Mouse (Mus musculus): ENCODE measurements around the gene Csrnp3. TPM values are rescaled to one million over a fixed set of nuclear protein-coding genes. Genes with fewer than 3 reads are reported as not detected.

Csrnp3 gene
- total and polyA plus RNA-seq, 3 experiments: 2.2 to 2.5 (median 2.3) TPM

GRCm38 (mm10) chr2:65938900-65939299, 93.3 kb downstream of the Csrnp3 start:
- Histone ChIP-seq H3K79me2 (replicated peaks; ENCODE audit: control insufficient read depth, extremely low read depth, insufficient read depth, poor library complexity, severe bottlenecking) (no peaks in the 10 kb centered on the region; the same call in 1 of the 2 replicates), H3K36me3 (replicated peaks in 1 of 2; ENCODE audit: control insufficient read depth in 1 of 2, insufficient read depth in 1 of 2, low read length in 1 of 2) (peaks cover 5% of the 10 kb centered on the region in 2 experiments), H3K9me3 (replicated peaks; ENCODE audit: low read length) (peaks cover 5% of the 10 kb centered on the region), H3K9ac (ENCODE audit: insufficient read depth, low read depth) (no peak overlapping the region), H3K4me3 (replicated peaks in 1 of 3; ENCODE audit: low read depth in 2 of 3, low read length in 2 of 3, poor library complexity in 1 of 3) (no peak overlapping the region), H3K27me3 (replicated peaks) (no peaks in the 10 kb centered on the region), H3K4me2 (ENCODE audit: insufficient read depth, low read depth, poor library complexity, severe bottlenecking) (no peak overlapping the region), H3K4me1 (ENCODE audit: control insufficient read depth in 1 of 2, insufficient read depth in 2 of 2) (peaks cover 0 to 4% of the 10 kb centered on the region in 2 experiments; a peak in 3 of 4 replicates), H3K27ac (ENCODE audit: insufficient read depth, low read depth) (no peak overlapping the region)
- dilution Hi-C loops (cut with MboI; ENCODE audit: extremely low pct_ligation_motif_present, extremely low pct_unique_long_range_greater_than_20kb, low sequenced_read_pairs) (no loop called here), in situ Hi-C loops (cut with MboI; ENCODE audit: low pct_ligation_motif_present, low pct_unique_long_range_greater_than_20kb, low sequenced_read_pairs) (no loop called here)
- TF ChIP-seq JUN (IDR thresholded peaks at IDR 0.05; ENCODE audit: insufficient read depth, low read depth, low read length) (no peak), JUND (conservative IDR thresholded peaks at IDR 0.05; ENCODE audit: low read depth, low read length) (no peak), RCOR1 (conservative IDR thresholded peaks at IDR 0.05; ENCODE audit: low read depth, low read length) (no peak), USF2 (conservative IDR thresholded peaks at IDR 0.05; ENCODE audit: low read depth, low read length) (no peak), POLR2AphosphoS2 (IDR thresholded peaks at IDR 0.05; ENCODE audit: low read depth, low read length) (no peak), SMC3 (IDR thresholded peaks at IDR 0.05; ENCODE audit: low read depth, low read length) (no peak), USF1 (IDR thresholded peaks at IDR 0.05; ENCODE audit: low read depth, low read length) (no peak), MAFK (IDR thresholded peaks at IDR 0.05; ENCODE audit: insufficient replicate concordance, low read length) (no peak), RAD21 (IDR thresholded peaks at IDR 0.05; ENCODE audit: low read depth, low read length) (no peak), MEF2A (IDR thresholded peaks at IDR 0.05; ENCODE audit: borderline replicate concordance, low read depth, low read length) (no peak), ZNF384 (IDR thresholded peaks at IDR 0.05; ENCODE audit: low read depth, low read length) (no peak), CHD2 (IDR thresholded peaks at IDR 0.05; ENCODE audit: low read length) (no peak), MXI1 (IDR thresholded peaks at IDR 0.05; ENCODE audit: low read depth, low read length) (no peak), CHD1 (IDR thresholded peaks at IDR 0.05; ENCODE audit: low read depth, low read length) (no peak), E2F4 (IDR thresholded peaks at IDR 0.05; ENCODE audit: insufficient replicate concordance, low read depth, low read length) (no peak), BHLHE40 (IDR thresholded peaks at IDR 0.05; ENCODE audit: low read depth, low read length) (no peak), UBTF (IDR thresholded peaks at IDR 0.05; ENCODE audit: low read depth, low read length) (no peak), ELF1 (IDR thresholded peaks at IDR 0.05; ENCODE audit: low read depth, low read length) (no peak)
- DNase-seq (ENCODE audit: extremely low read depth): no peak

GRCm38 (mm10) chr2:65940351-65940750, 94.8 kb downstream of the Csrnp3 start:
- H3K4me1 ChIP-seq (ENCODE audit: control insufficient read depth in 1 of 2, insufficient read depth in 2 of 2): peaks cover 0 to 4% of the 10 kb centered on the region in 2 experiments; a peak in 3 of 4 replicates
- in situ Hi-C loops (cut with MboI; ENCODE audit: low pct_ligation_motif_present, low pct_unique_long_range_greater_than_20kb, low sequenced_read_pairs) (no loop called here), dilution Hi-C loops (cut with MboI; ENCODE audit: extremely low pct_ligation_motif_present, extremely low pct_unique_long_range_greater_than_20kb, low sequenced_read_pairs) (no loop called here)
- peak overlapping the region; percentile 5; the same call in 1 of the 2 replicates for H3K9ac ChIP-seq (ENCODE audit: insufficient read depth, low read depth)
- H3K4me3 ChIP-seq (replicated peaks in 1 of 3; ENCODE audit: low read depth in 2 of 3, low read length in 2 of 3, poor library complexity in 1 of 3): no peak overlapping the region
- no peak for DNase-seq (ENCODE audit: extremely low read depth)
- H3K27ac ChIP-seq (ENCODE audit: insufficient read depth, low read depth): no peak overlapping the region
- TF ChIP-seq BHLHE40 (IDR thresholded peaks at IDR 0.05; ENCODE audit: low read depth, low read length) (no peak), POLR2AphosphoS2 (IDR thresholded peaks at IDR 0.05; ENCODE audit: low read depth, low read length) (no peak), SIN3A (IDR thresholded peaks at IDR 0.05; ENCODE audit: low read length) (no peak), CHD1 (IDR thresholded peaks at IDR 0.05; ENCODE audit: low read depth, low read length) (no peak), KAT2A (IDR thresholded peaks at IDR 0.05; ENCODE audit: insufficient replicate concordance, low read length) (no peak), ZKSCAN1 (IDR thresholded peaks at IDR 0.05; ENCODE audit: borderline replicate concordance, low read depth, low read length) (no peak), USF2 (conservative IDR thresholded peaks at IDR 0.05; ENCODE audit: low read depth, low read length) (no peak), MEF2A (IDR thresholded peaks at IDR 0.05; ENCODE audit: borderline replicate concordance, low read depth, low read length) (no peak)
- peaks cover 5% of the 10 kb centered on the region for H3K9me3 ChIP-seq (replicated peaks; ENCODE audit: low read length)
- no peaks in the 10 kb centered on the region; the same call in 1 of the 2 replicates for H3K79me2 ChIP-seq (replicated peaks; ENCODE audit: control insufficient read depth, extremely low read depth, insufficient read depth, poor library complexity, severe bottlenecking)
- H3K4me2 ChIP-seq (ENCODE audit: insufficient read depth, low read depth, poor library complexity, severe bottlenecking): peak overlapping the region; percentile 61; the same call in 1 of the 2 replicates
- H3K36me3 ChIP-seq (replicated peaks in 1 of 2; ENCODE audit: control insufficient read depth in 1 of 2, insufficient read depth in 1 of 2, low read length in 1 of 2): peaks cover 5% of the 10 kb centered on the region in 2 experiments
- no peaks in the 10 kb centered on the region for H3K27me3 ChIP-seq (replicated peaks)

All from CH12.LX (cell line).